Mouse (Mus musculus): ENCODE measurements around the gene Gm21671. TPM values are rescaled to one million over a fixed set of nuclear protein-coding genes. Genes with fewer than 3 reads are reported as not detected.

Gm21671 gene
- polyA plus RNA-seq (2017; shearing (Covaris generic)): not detected

GRCm38 (mm10) chr5:25954317-25954716 is at the start of gene Gm21671:
Gene Gm21671, minus strand, starts transcription at chr5:25954417.

GRCm38 (mm10) chr5:25988550-25988949 is 34.3 kb upstream of the Gm21671 start, which contains the start of gene Gm21698:
Gene Gm21698, minus strand, starts transcription at chr5:25988650.

GRCm38 (mm10) chr5:25972563-25972962 is 18.3 kb upstream of the Gm21671 start, which contains the start of gene Gm21680:
Gene Gm21680, minus strand, starts transcription at chr5:25972663.

GRCm38 (mm10) chr5:25942281-25942680 is 11.9 kb downstream of the Gm21671 start, which contains the start of gene Gm21663:
Gene Gm21663, minus strand, starts transcription at chr5:25942381.

Other genes with a start within 250 kb of the Gm21671 start
- gene Xrcc2, start 248.6 kb downstream of the Gm21671 start, polyA plus RNA-seq (2017; shearing (Covaris generic)): 5.2 TPM
- 0.53 TPM for gene Actr3b, start 194.4 kb downstream of the Gm21671 start, polyA plus RNA-seq (2017; shearing (Covaris generic))
- gene Gm21663, start 12.0 kb downstream of the Gm21671 start, polyA plus RNA-seq (2017; shearing (Covaris generic)): not detected
- not detected for gene Gm21680, start 18.2 kb upstream of the Gm21671 start, polyA plus RNA-seq (2017; shearing (Covaris generic))
- not detected for gene Gm21698, start 34.2 kb upstream of the Gm21671 start, polyA plus RNA-seq (2017; shearing (Covaris generic))
- gene Gm1979, start 50.4 kb upstream of the Gm21671 start, polyA plus RNA-seq (2017; shearing (Covaris generic)): not detected
- not detected for gene Gm5862, start 68.5 kb upstream of the Gm21671 start, polyA plus RNA-seq (2017; shearing (Covaris generic))
- not detected for gene Speer4a, start 85.1 kb upstream of the Gm21671 start, polyA plus RNA-seq (2017; shearing (Covaris generic))
- gene Gm7347, start 104.2 kb upstream of the Gm21671 start, polyA plus RNA-seq (2017; shearing (Covaris generic)): not detected
- gene Gm10471, start 134.9 kb upstream of the Gm21671 start, polyA plus RNA-seq (2017; shearing (Covaris generic)): not detected
- gene 5031410I06Rik, start 150.9 kb upstream of the Gm21671 start, polyA plus RNA-seq (2017; shearing (Covaris generic)): not detected
- gene Gm10220, start 167.0 kb upstream of the Gm21671 start, polyA plus RNA-seq (2017; shearing (Covaris generic)): not detected